Mouse (Mus musculus): Measurements from ENCODE around the gene Ccdc134. TPM values are rescaled to one million over a fixed set of nuclear protein-coding genes. Genes with fewer than 3 reads are reported as not detected.

Gene Ccdc134
- total RNA-seq, 2 experiments from 2014 or later: 7.4 to 10.2 TPM

DNA sequence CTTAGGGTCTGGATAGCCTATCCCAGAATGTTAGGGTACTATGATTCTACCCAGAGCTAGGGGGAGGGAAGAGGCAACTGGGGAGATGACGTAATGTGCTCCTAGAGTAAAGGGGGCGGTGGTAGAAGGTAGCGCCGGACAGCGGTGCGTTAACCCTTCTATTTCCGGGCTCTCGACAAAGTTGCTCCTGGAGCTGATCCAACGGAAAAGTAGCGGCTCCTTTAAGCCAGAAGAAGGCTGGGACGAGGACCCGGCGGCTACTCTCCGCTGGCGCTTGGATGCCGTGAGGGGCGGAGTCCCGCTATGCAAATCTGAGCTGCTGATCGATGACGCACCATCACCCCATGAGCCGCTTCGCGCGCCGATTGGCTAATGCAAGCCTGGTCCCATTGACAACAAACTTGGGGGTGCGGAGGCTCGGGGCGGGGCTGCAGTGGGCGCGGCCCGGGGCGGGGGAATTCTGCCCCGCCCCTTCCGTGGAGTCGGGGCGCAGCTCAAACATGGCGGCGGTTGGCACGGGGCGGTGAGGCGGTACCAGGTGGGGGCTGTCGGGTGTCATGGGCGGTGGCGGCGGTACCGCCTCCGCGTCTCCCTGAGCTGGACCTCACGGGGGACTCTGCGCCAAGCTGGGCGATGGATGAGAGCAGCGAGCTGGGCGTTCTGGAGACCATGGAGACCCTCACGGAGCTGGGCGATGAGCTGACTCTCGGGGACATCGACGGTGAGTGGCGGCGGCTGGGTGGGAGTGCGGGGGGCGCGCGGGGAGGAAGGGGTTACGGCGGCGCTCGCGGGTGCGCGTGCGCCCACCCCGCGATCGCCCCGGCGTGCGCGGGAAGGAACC is 19.3 kb downstream of the Ccdc134 start, which contains the start of gene Srebf2:
Gene Srebf2, plus strand, starts transcription at position 412 of the 841 bp plus-strand sequence.
- peak; percentile 99 for DNase-seq (ENCODE audit: extremely low spot score in 1 of 2, low spot score in 2 of 2)
- intact Hi-C loops (cut with DNase I): no loop called here

- intact Hi-C loops (cut with DNase I): no loop called here
- DNase-seq (ENCODE audit: extremely low spot score in 1 of 2, low spot score in 2 of 2): peak; percentile 48 to 85
Observed at GRCm38 (mm10) chr15:82147611-82148111, 19.9 kb downstream of the Ccdc134 start.

GRCm38 (mm10) chr15:82148510-82148911 is 20.8 kb downstream of the Ccdc134 start:
- no peak for DNase-seq (ENCODE audit: extremely low spot score in 1 of 2, low spot score in 2 of 2)
- intact Hi-C loops (cut with DNase I): no loop called here

DNA sequence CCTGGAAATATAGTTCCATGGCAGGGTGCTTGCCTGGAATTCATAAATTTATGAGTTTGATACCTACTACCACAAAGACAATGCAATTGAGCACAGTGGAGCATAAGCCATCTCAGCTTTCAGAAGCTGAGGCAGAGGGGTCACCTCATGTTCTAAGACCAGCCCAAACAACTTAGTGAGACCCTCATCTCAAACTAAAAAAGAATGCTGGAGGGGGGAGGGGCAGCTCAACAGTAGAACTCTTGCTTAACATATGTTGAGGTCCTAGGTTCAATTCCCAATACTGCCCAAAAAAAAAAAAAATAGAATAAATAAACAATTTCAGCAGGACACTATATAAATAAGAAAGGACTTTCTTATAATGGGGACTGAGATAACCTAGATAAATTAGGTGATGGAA is 22.3 kb downstream of the Ccdc134 start:
- intact Hi-C loops (cut with DNase I): no loop called here
- no peak for DNase-seq (ENCODE audit: extremely low spot score in 1 of 2, low spot score in 2 of 2)

DNA sequence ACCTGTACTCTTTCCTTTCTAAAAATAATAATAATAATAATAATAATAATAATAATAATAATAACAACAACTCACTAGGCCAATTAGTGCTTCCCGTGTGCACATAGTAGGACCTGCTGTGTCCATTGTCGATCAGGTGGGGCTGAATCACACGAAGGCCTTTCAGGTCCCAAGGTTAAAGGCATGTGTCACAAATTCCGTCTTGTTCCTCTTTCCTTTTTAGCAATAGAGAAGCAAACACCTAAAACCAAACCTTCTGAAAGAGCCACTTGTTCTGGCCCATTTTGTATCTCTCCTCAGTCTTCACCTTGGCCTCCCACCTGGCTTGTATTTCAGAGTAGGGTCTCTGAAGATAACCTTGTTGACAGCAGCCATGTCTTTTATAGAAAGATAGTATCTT is 23.5 kb downstream of the Ccdc134 start:
- intact Hi-C loops (cut with DNase I): no loop called here
- no peak for DNase-seq (ENCODE audit: extremely low spot score in 1 of 2, low spot score in 2 of 2)

DNA sequence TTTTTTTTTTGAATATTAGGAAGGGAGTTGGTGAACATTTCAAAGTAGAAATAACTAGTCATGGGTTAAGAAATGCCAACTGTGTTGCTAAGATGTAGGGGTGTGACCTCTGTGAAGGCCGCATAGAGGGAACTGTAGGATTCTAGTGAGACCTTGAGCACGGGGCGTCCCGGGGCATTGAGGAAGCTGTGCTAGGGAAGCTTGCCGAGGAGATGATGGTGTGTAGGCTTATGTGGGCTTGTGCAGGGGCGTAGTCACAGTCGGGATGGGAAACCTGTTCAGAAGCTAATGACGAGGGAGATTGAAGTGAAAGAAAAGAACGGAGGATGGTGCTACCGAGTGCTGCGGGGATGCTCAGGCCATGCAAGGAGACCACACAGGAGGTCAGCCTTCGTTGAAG is 24.3 kb downstream of the Ccdc134 start:
- no peak for DNase-seq (ENCODE audit: extremely low spot score in 1 of 2, low spot score in 2 of 2)
- intact Hi-C loops (cut with DNase I): no loop called here

DNA sequence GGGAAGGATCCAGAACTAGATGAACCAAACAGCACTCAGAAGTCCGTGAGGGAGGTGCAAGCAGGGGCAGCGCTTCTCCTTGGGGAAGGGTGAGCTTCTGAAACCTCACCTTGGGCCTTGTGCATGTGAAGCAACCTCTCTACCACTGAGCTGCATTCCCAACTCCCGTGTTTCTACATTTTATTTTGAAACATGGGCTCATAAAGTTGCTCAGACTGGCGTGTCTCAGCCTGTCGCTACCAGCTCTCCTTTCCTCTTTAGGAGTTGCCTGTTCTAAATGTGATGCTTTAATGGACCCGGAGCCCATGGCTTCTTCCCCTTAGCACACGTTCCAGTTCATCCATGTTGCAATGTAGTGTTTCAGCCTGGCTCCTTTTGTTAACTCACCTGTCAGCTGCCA is 24.7 kb downstream of the Ccdc134 start:
- no peak for DNase-seq (ENCODE audit: extremely low spot score in 1 of 2, low spot score in 2 of 2)
- intact Hi-C loops (cut with DNase I): no loop called here

DNA sequence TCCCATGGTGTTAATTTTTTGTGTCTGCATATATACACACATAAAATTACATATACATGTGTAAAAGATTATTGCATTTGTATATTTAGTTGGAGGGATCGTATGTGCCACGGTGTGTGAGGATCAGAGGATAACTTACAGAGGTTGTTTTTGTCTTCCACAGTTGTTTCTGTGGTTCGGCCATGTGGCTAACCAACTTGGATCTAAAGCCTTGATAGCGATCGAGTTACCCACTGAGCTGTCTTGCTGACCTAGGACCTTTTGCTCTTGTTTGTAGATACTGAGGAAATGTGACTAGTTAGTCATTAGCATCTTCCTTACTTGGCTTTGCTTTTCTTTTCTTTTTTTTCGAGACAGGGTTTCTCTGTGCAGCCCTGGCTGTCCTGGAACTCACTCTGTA is 28.6 kb downstream of the Ccdc134 start:
- no peak for DNase-seq (ENCODE audit: extremely low spot score in 1 of 2, low spot score in 2 of 2)
- intact Hi-C loops (cut with DNase I): no loop called here

DNA sequence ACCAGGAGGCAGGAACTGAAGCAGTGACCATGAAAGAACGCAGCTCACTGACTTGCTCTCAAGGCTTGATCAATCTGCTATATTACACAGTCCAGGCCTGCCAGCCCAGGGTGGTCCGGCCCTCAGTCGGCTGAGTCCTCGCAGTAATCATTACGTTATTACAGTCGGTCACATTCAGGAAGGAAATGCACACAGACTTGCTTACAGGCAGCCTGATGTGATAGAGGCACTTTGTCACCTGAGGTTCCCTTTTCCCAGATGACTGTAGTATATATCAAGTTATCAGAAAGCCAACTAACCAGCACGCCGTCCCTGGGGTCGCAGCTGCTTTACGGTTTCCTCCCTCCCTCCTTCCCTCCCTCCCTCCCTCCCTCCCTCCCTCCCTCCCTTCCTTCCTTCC is 29.2 kb downstream of the Ccdc134 start:
- intact Hi-C loops (cut with DNase I): no loop called here
- DNase-seq (ENCODE audit: extremely low spot score in 1 of 2, low spot score in 2 of 2): no peak

GRCm38 (mm10) chr15:82158243-82159035 is 30.7 kb downstream of the Ccdc134 start:
- intact Hi-C loops (cut with DNase I): no loop called here
- no peak for DNase-seq (ENCODE audit: extremely low spot score in 1 of 2, low spot score in 2 of 2)

DNA sequence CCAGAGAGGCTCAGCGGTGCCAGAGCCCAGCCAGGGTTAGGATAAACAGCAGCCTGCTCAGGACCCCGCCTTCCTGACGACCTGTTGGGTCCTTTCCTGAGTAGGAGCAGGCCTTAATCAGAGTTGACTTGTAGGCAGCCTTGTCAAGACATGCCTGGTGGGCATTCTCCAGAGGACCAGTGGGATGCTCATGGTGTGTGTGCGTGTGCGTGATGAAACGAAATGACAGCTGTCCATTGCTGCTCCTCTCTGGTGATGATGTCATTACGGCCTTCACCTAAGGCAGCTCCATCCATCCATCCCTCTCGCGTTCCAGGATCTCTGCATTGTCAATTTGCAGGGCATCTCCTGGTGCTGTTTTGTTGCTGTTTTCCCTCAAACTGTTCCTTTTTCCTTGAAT is 31.7 kb downstream of the Ccdc134 start:
- intact Hi-C loops (cut with DNase I): no loop called here

GRCm38 (mm10) chr15:82160731-82161640 is 33.3 kb downstream of the Ccdc134 start:
- intact Hi-C loops (cut with DNase I): no loop called here
- DNase-seq (ENCODE audit: extremely low spot score in 1 of 2, low spot score in 2 of 2): no peak

More for the DNA sequence above, 31.7 kb downstream of the Ccdc134 start:
- DNase-seq (ENCODE audit: extremely low spot score in 1 of 2, low spot score in 2 of 2): no peak

GRCm38 (mm10) chr15:82161965-82162600 is 34.4 kb downstream of the Ccdc134 start:
- no peak for DNase-seq (ENCODE audit: extremely low spot score in 1 of 2, low spot score in 2 of 2)
- intact Hi-C loops (cut with DNase I): no loop called here

DNA sequence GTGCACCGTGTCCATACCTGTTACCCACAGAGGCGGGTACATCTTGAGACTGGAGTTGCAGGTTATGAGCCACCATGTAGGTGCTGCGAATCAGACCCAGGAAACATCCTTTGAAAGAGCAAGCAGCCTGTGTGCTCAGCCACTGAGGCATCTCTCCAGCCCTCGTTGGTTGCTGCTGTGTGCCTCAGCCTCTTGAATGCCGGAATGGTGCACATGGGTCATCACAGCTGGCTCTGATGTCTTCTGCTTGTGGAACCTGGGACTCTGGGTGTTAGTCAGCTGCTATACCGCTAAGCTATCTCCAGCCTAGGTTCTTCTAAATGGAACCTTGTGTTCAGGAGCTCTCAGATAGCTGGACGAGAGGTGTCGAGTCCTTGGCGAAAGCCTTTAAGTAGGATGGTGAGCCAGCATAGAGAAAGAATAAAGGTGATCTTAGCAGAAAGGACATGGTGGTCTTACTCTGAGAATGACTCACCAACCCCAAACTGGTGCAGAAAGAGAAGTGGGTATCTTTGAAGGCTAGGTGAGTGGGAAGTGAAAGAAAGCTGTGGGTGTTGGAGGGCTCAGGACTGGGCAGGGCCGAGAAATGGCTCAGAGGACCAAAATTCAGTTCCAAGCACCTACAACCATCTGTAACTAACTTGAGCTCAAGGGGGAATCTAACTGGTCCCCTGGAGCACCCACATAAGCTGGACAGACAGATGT is 35.8 kb downstream of the Ccdc134 start:
- no peak for DNase-seq (ENCODE audit: extremely low spot score in 1 of 2, low spot score in 2 of 2)
- intact Hi-C loops (cut with DNase I): no loop called here

GRCm38 (mm10) chr15:82164061-82164399 is 36.3 kb downstream of the Ccdc134 start:
- no peak for DNase-seq (ENCODE audit: extremely low spot score in 1 of 2, low spot score in 2 of 2)
- intact Hi-C loops (cut with DNase I): no loop called here

- intact Hi-C loops (cut with DNase I): no loop called here
- DNase-seq (ENCODE audit: extremely low spot score in 1 of 2, low spot score in 2 of 2): no peak
Observed at GRCm38 (mm10) chr15:82164496-82164895, 36.8 kb downstream of the Ccdc134 start.

DNA sequence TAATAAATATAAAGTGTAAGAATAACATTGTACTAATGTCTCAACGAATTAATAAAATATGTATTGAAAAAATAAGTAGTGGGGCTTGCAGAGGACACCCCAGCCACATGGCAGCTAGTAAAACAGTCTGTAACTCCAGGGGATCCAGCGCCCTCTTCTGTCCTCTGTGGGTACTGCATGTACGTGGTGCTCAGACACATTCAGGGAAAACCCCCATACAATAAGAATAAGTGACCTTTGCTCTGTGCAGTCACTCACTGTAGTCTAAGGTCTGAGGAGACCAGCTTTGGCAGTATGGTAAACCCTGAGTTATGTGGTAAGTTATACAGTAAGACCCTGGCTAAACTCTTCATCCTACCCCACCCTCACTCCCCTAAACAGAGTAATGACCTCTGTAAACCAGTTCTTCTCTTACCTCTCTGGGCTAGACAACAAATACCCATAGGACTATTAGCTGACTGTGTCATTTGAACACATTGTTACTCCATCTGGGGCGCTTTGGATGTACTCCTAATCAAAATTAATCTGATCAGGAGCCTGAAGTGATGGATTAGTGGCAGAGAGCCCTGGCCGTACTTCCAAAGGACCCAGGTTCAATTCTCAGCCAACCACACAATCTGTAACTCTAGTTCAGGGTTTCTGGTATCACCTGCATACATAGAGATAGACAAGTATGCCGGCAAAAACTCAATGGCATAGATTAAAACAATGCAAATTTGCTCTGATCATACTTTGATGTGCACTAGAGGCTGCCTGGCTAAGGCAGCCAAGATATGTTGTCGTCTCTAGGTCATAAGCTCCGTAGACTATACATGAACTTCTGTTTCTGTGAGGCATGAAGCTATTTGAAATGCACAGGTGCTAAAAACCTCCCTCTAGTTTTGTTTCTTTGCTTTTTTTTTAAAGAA is 37.9 kb downstream of the Ccdc134 start:
- peak; percentile 65 to 80 for DNase-seq (ENCODE audit: extremely low spot score in 1 of 2, low spot score in 2 of 2)
- intact Hi-C loops (cut with DNase I): loop anchor here (5.0 kb wide), 1 partner anchor 37 kb away; no protein-coding TSS in a partner anchor

Measured in left cerebral cortex, postnatal 10 days (tissue).